Mouse (Mus musculus): Measurements from ENCODE around the gene Zbtb18. TPM values are rescaled to one million over a fixed set of nuclear protein-coding genes. Genes with fewer than 3 reads are reported as not detected.

Gene Zbtb18
- polyA plus RNA-seq (2014; fragmentation: Illumina TruSeq; extraction: RNeasy Lipid Tissue Mini Kit (QIAGEN cat#74804); ENCODE audit: low read depth, low replicate concordance) = 71.5 TPM

DNA sequence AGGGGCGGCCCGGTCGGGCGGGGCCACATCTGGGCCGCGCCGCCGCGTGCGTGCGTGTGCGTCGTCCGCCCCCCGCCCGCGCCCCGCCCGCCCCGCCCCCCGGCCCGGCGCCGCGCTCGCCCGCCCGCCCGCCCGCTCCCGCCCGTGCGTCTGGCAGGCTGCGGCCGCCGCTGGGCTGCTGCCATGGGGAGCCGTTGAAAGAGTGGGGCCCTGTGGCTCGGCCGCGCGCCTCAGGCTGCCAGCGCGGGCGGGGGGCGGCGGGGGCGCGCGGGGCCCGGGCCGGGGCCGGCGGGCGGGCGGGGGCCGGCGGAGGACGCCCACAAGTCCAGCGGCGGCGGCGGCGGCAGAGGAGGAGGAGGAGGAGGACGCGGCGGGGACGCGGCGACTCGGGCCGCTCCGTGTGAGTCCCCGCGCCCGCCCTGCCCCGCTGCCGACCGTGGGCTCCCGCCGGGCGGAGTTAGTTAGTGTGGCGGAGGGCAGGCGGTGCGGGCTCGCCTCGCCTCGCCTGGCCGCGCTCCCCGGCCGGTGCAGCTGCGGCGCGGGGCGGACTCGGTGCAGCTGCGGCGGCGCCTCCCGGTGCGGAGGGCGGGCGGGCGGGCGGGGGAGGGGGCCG lies at the start of gene Zbtb18:
Zbtb18 (plus strand) TSS at position 156 of the 613 bp plus-strand sequence.

Other genes starting within 250 kb of the Zbtb18 start
- 66.1 TPM for gene Akt3, start 184.1 kb upstream of the Zbtb18 start, polyA plus RNA-seq (2014; fragmentation: Illumina TruSeq; extraction: RNeasy Lipid Tissue Mini Kit (QIAGEN cat#74804); ENCODE audit: low read depth, low replicate concordance)

Measured in testis, adult 10 weeks (tissue).